Mouse (Mus musculus) kidney, adult 2 months (tissue): ENCODE measurements around the gene Slc25a28.
A peak's percentile ranks its signal among the peaks of the same experiment; 100 is the strongest.

Experiments
- CTCF ChIP-seq: fragments of 200-500 bp; conservative IDR thresholded peaks from 2 replicates; pipeline ENCODE4 v1.5.1; 2011; ENCODE audit warnings: low read depth, mild to moderate bottlenecking, control low read depth, low read length, moderate library complexity, mixed read lengths; ENCODE audit not compliant: insufficient read depth, insufficient read length
- POLR2A ChIP-seq: fragments of 200-500 bp; IDR thresholded peaks from one replicate; pipeline ENCODE4 v1.6.1; 2011; ENCODE audit warnings: low read depth, low read length, control low read depth

DNA sequence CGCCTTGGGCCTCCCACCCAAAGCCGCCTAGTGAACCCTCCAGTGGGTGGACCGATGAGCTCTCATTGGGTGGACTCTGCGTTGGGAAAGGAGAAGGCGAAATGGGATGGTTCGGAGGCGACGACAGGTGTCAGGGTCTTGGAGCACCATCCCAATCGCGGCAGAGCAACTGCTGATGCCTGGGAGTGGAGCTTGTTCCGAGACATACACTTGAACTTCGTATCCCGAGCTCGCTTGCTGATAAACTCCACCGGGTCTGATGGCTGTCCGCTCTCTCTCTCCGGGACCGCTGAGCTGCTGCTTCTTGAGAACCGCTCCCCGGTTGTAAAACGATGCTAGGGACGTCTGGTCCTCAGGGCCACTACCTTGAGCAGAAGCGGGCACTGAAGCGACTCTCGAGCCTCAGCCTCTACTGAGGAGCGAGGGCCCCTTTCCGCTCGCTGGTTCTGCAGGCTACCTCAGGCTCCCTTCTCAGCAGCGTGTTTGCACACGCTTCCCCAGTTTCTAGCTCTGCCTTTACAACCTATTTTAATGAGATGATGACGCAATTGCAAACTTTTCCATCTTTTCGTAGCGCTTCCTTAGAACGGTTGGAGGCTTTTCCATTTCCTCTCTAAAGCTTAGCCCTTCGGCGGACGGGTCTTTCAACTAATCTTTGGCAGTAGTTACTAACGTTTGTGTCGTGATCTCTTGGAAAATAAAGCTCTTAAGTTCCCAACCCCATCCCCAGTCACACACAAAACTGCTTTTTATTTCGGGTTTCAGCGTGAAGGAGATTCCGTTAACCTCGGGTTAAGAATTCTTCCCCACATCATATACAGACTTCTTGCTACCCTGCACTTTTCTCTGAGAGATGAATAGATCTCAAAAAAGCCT is 1.1 kb upstream of the Slc25a28 start:
- TF ChIP-seq CTCF, result no peak
- TF ChIP-seq POLR2A, result peak; percentile 3
